Mouse (Mus musculus) left cerebral cortex, postnatal 25 days (tissue): ENCODE measurements at regions not wholly inside any gene's neighbourhood (a gene's known extent, or its start where the extent isn't known, plus 50 kb on each side); places are given as distances from the start of the nearest gene placed in this dataset.

Source experiments
- DNase-seq, 2 experiments: peaks; one replicate each; pipeline ENCODE4 v3.0.0; 2022; ENCODE audit warnings: low spot score in 2 of 2, mixed read lengths in 1 of 2
- intact Hi-C: fragments of 180-260 bp; cut with DNase I; formaldehyde crosslinking; loops from one replicate; pipeline ENCODE4 v1.15.1; 2025

- peak; percentile 23 to 59 for DNase-seq
- intact Hi-C loops, result loop anchor here (5.0 kb wide), 1 partner anchor 603 kb away; no protein-coding TSS in a partner anchor
Measured at GRCm38 (mm10) chr19:26014620-26015180, 342.5 kb downstream of the Dmrt2 start.

GRCm38 (mm10) chr19:26021141-26021540 lies 348.9 kb downstream of the Dmrt2 start:
- intact Hi-C loops, result no loop called here
- DNase-seq, result no peak

GRCm38 (mm10) chr19:26026103-26026502 lies 353.9 kb downstream of the Dmrt2 start:
- DNase-seq, result no peak
- intact Hi-C loops, result no loop called here

- intact Hi-C loops, result loop anchor here (10.0 kb wide), 1 partner anchor 322 kb away; no protein-coding TSS in a partner anchor
- peak in 1 of 2 experiments; percentile 6 for DNase-seq
Measured at GRCm38 (mm10) chr19:26037270-26037669, 365.1 kb downstream of the Dmrt2 start.

GRCm38 (mm10) chr19:26051478-26052215 lies 379.4 kb downstream of the Dmrt2 start:
- no peak for DNase-seq
- intact Hi-C loops, result no loop called here

- intact Hi-C loops, result no loop called here
- DNase-seq, result peak in 1 of 2 experiments; percentile 11
Measured at GRCm38 (mm10) chr19:26059668-26060067, 387.5 kb downstream of the Dmrt2 start.

- intact Hi-C loops, result no loop called here
- DNase-seq, result no peak
Measured at GRCm38 (mm10) chr19:26068553-26068952, 396.3 kb downstream of the Dmrt2 start.

- DNase-seq, result no peak
- intact Hi-C loops, result no loop called here
Measured at GRCm38 (mm10) chr19:26069908-26070307, 397.7 kb downstream of the Dmrt2 start.

- DNase-seq, result no peak
Measured at GRCm38 (mm10) chr19:26088318-26088717, 416.1 kb downstream of the Dmrt2 start.

GRCm38 (mm10) chr19:26091386-26091785 lies 419.2 kb downstream of the Dmrt2 start:
- intact Hi-C loops, result no loop called here

More at GRCm38 (mm10) chr19:26088318-26088717, 416.1 kb downstream of the Dmrt2 start:
- intact Hi-C loops, result no loop called here

GRCm38 (mm10) chr19:26093844-26094243 lies 421.6 kb downstream of the Dmrt2 start:
- intact Hi-C loops, result no loop called here

More at GRCm38 (mm10) chr19:26091386-26091785, 419.2 kb downstream of the Dmrt2 start:
- peak in 1 of 2 experiments; percentile 47 for DNase-seq

GRCm38 (mm10) chr19:26114326-26114725 lies 442.1 kb downstream of the Dmrt2 start:
- intact Hi-C loops, result no loop called here
- DNase-seq, result no peak

More at GRCm38 (mm10) chr19:26093844-26094243, 421.6 kb downstream of the Dmrt2 start:
- no peak for DNase-seq

GRCm38 (mm10) chr19:26128423-26128822 lies 456.2 kb downstream of the Dmrt2 start:
- no peak for DNase-seq
- intact Hi-C loops, result no loop called here

GRCm38 (mm10) chr19:26134385-26134784 lies 462.2 kb downstream of the Dmrt2 start:
- intact Hi-C loops, result no loop called here
- DNase-seq, result no peak

- intact Hi-C loops, result no loop called here
- DNase-seq, result no peak
Measured at GRCm38 (mm10) chr19:26135398-26136104, 463.3 kb downstream of the Dmrt2 start.

- intact Hi-C loops, result no loop called here
- no peak for DNase-seq
Measured at GRCm38 (mm10) chr19:26140647-26141046, 464.2 kb upstream of the Smarca2 start.

- no peak for DNase-seq
- intact Hi-C loops, result no loop called here
Measured at GRCm38 (mm10) chr19:26143539-26143938, 461.3 kb upstream of the Smarca2 start.

- intact Hi-C loops, result no loop called here
- no peak for DNase-seq
Measured at GRCm38 (mm10) chr19:26151216-26151615, 453.6 kb upstream of the Smarca2 start.

- intact Hi-C loops, result no loop called here
- no peak for DNase-seq
Measured at GRCm38 (mm10) chr19:26164993-26165392, 439.9 kb upstream of the Smarca2 start.

GRCm38 (mm10) chr19:26181774-26182173 lies 423.1 kb upstream of the Smarca2 start:
- peak in 1 of 2 experiments; percentile 17 for DNase-seq
- intact Hi-C loops, result no loop called here
